Mouse (Mus musculus) skeletal muscle tissue, postnatal 0 days (tissue): ENCODE measurements around the gene Ngp. TPM values are rescaled to one million over a fixed set of nuclear protein-coding genes. Genes with fewer than 3 reads are reported as not detected.

ENCODE experiments used
- polyA plus RNA-seq: library from polyadenylated mRNA; unstranded; fragments of >200 nt; fragmentation: Nextera tagmentation; extraction: Ambion mirVana; gene quantifications from 2 replicates; pipeline ENCODE4 v1.2.1, GENCODE M21; 2015

Gene Ngp
- 1.5 and 3.0 TPM in 2 replicates for polyA plus RNA-seq

GRCm38 (mm10) chr9:110419511-110420112, at the start of gene Ngp:
TSS of gene Ngp (plus strand) at chr9:110419747.

DNA sequence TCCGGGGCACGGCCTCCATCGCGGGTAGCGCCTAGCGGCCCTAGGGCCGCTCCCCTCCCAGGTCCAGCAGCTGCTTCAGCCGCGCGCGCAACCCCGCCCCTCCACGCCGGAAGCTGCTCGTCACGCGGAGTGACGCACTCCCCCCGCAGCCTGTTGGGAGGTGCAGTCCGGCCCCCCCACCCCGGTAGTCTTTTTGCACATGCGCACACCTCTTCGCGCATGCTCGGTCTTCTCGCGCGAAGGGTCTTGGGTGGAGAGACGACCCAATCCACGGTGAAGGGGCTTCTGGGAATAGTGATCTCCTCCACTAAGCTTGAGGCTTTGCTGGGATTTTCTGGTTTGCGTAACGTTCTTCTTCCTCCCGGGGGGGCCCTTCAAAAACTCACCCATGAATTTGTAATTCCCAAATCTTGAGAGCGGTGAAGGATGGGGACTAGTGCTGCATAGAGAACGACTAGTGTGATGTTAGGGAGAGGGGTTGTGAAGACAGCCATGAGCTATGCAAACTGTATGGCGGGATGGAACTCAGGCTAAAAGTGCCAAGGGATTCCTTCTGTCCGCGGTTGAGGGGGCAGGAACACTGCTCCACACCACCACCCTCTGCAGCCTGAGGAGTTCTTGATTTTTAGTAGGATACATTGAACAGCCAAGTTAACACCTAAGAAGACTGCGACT, 11.3 kb upstream of the Ngp start, which contains the start of gene Ptpn23:
TSS of gene Ptpn23 (minus strand) at position 115 of the 675 bp plus-strand sequence.

Other genes with a start within 250 kb of the Ngp start
- 1.1 and 1.9 TPM in 2 replicates for gene Cspg5, start 176.0 kb upstream of the Ngp start, polyA plus RNA-seq
- 5.6 and 7.0 TPM in 2 replicates for gene Elp6, start 114.6 kb upstream of the Ngp start, polyA plus RNA-seq
- 11.9 and 12.8 TPM in 2 replicates for gene Scap, start 86.5 kb upstream of the Ngp start, polyA plus RNA-seq
- gene Ptpn23, start 11.5 kb upstream of the Ngp start, polyA plus RNA-seq: 4.8 and 5.8 TPM in 2 replicates
- 4.3 and 4.9 TPM in 2 replicates for gene Klhl18, start 56.9 kb downstream of the Ngp start, polyA plus RNA-seq
- gene Kif9, start 57.2 kb downstream of the Ngp start, polyA plus RNA-seq: 0.40 and 0.72 TPM in 2 replicates
- 13.0 and 15.4 TPM in 2 replicates for gene Setd2, start 112.8 kb downstream of the Ngp start, polyA plus RNA-seq
- gene Nradd, start 204.7 kb downstream of the Ngp start, polyA plus RNA-seq: 10.1 and 10.6 TPM in 2 replicates
- gene Nbeal2, start 234.4 kb downstream of the Ngp start, polyA plus RNA-seq: 0.40 and 0.66 TPM in 2 replicates
- gene Ccdc12, start 236.8 kb downstream of the Ngp start, polyA plus RNA-seq: 97.7 and 106 TPM in 2 replicates